Mouse (Mus musculus) heart, postnatal 0 days (tissue): Measurements from ENCODE around the gene Smok2a. TPM values are rescaled to one million over a fixed set of nuclear protein-coding genes. Genes with fewer than 3 reads are reported as not detected.
"Not testable (repeated sequence)": the region's sequence is repeated elsewhere in the genome, so short reads cannot be mapped to it uniquely, and the experiment has no call there.

Experiments used
- ATAC-seq: fragments of 200-750 bp; cut with Nextera tagmentation; 2 replicates; pipeline ENCODE4 v1.8.0; 2017; ENCODE audit warnings: low read depth, moderate number of reproducible peaks, moderate library complexity; ENCODE audit not compliant: insufficient read depth
- DNase-seq: peaks from one replicate; pipeline ENCODE4 v3.0.0-alpha.2; 2016; ENCODE audit warnings: low spot score
- H3K27ac ChIP-seq: fragments of 300-500 bp; sonication (generic); 2 replicates; pipeline ENCODE4 v1.5.1; 2014; ENCODE audit warnings: low read depth, mild to moderate bottlenecking
- H3K27me3 ChIP-seq: fragments of 300-500 bp; sonication (generic); 2 replicates; pipeline ENCODE4 v1.6.1; 2014; ENCODE audit warnings: low read length, mixed read lengths; ENCODE audit not compliant: control insufficient read depth, insufficient read depth
- H3K36me3 ChIP-seq: fragments of 300-500 bp; sonication (generic); replicated peaks from 2 replicates; pipeline ENCODE4 v1.6.1; 2014; ENCODE audit warnings: low read length, mixed read lengths; ENCODE audit not compliant: control insufficient read depth, insufficient read depth
- H3K4me1 ChIP-seq: fragments of 300-500 bp; sonication (generic); 2 replicates; pipeline ENCODE4 v1.6.1; 2014; ENCODE audit warnings: antibody characterized with exemption; ENCODE audit not compliant: control insufficient read depth, insufficient read depth
- H3K4me2 ChIP-seq: fragments of 300-500 bp; sonication (generic); 2 replicates; pipeline ENCODE4 v1.6.1; 2014; ENCODE audit warnings: low read depth, mild to moderate bottlenecking, low read length, moderate library complexity
- H3K4me3 ChIP-seq: fragments of 300-500 bp; sonication (generic); 2 replicates; pipeline ENCODE4 v1.5.1; 2014; ENCODE audit warnings: low read depth, low read length
- H3K9ac ChIP-seq: fragments of 300-500 bp; sonication (generic); replicated peaks from 2 replicates; pipeline ENCODE4 v1.6.1; 2014; ENCODE audit warnings: low read depth, low read length, mixed read lengths
- H3K9me3 ChIP-seq: fragments of 300-500 bp; sonication (generic); replicated peaks from 2 replicates; pipeline ENCODE4 v1.6.1; 2016; ENCODE audit warnings: low read length; ENCODE audit not compliant: control insufficient read depth
- CTCF ChIP-seq: IDR thresholded peaks from 2 replicates; pipeline ENCODE4 v1.5.1; 2016; ENCODE audit warnings: antibody characterized with exemption, control low read depth, low read depth
- EP300 ChIP-seq: IDR thresholded peaks from 2 replicates; pipeline ENCODE4 v1.6.1; 2016; ENCODE audit warnings: antibody characterized with exemption, low read depth
- WGBS: fragments of 180-500 bp; shearing (Covaris S2); extraction: QIAGEN DNeasy Blood & Tissue Kit; methylation state at CpG from one replicate; pipeline ENCODE4 v1.1.7; 2014; 5-methylcytosine and 5-hydroxymethylcytosine counted together
- polyA plus RNA-seq: library from polyadenylated mRNA; unstranded; fragments of >200 nt; fragmentation: Nextera tagmentation; extraction: Ambion mirVana; gene quantifications from 2 replicates; pipeline ENCODE4 v1.2.1, GENCODE M21; 2015
- total RNA-seq: library from RNA; depleted of rRNA; stranded (reverse); fragments of >200 nt; gene quantifications from 2 replicates; pipeline ENCODE4 v1.2.3, GENCODE M21; 2014; ENCODE audit warnings: low replicate concordance; rRNA removed

Gene Smok2a
- total RNA-seq (not detected in 2 replicates), polyA plus RNA-seq (not detected in 2 replicates)

GRCm38 (mm10) chr17:13220888-13221287 lies at the start of gene Smok2a:
TSS of gene Smok2a (plus strand) at chr17:13221188.
- H3K36me3 ChIP-seq = no peaks in the 10 kb centered on the region
- DNase-seq (no peak), ATAC-seq (no peak)
- no peak within 1 kb of the TSS for H3K4me3 ChIP-seq
- WGBS = 63% methylated on average over 3 of the region's 3 CpGs
- TF ChIP-seq CTCF (no peak), EP300 (no peak)
- H3K9ac ChIP-seq = no peak within 1 kb of the TSS
- H3K4me2 ChIP-seq = no peak within 1 kb of the TSS
- H3K9me3 ChIP-seq = peaks cover 81% of the 10 kb centered on the region
- H3K4me1 ChIP-seq = no peaks in the 10 kb centered on the region
- H3K27ac ChIP-seq = no peak within 1 kb of the TSS
- H3K27me3 ChIP-seq = no peaks in the 10 kb centered on the region

- H3K9ac ChIP-seq = not testable (repeated sequence)
Measured at GRCm38 (mm10) chr17:13173578-13173977, 47.4 kb upstream of the Smok2a start.

GRCm38 (mm10) chr17:13174029-13174428 lies 47.0 kb upstream of the Smok2a start:
- DNase-seq, H3K9ac ChIP-seq, H3K9me3 ChIP-seq, H3K36me3 ChIP-seq, H3K27me3 ChIP-seq, H3K27ac ChIP-seq, H3K4me3 ChIP-seq, ATAC-seq, H3K4me1 ChIP-seq, H3K4me2 ChIP-seq: not testable (repeated sequence)
- WGBS = 28% methylated on average over 1 of the region's 3 CpGs

More at GRCm38 (mm10) chr17:13173578-13173977, 47.4 kb upstream of the Smok2a start:
- H3K4me2 ChIP-seq, DNase-seq, H3K36me3 ChIP-seq, H3K27ac ChIP-seq, H3K27me3 ChIP-seq, H3K4me3 ChIP-seq, H3K4me1 ChIP-seq, H3K9me3 ChIP-seq, ATAC-seq: not testable (repeated sequence)
- 72% methylated on average over 6 of the region's 6 CpGs for WGBS

GRCm38 (mm10) chr17:13175609-13176008 lies 45.4 kb upstream of the Smok2a start:
- H3K9me3 ChIP-seq, H3K4me1 ChIP-seq, H3K27ac ChIP-seq, H3K27me3 ChIP-seq, H3K36me3 ChIP-seq, ATAC-seq, H3K4me2 ChIP-seq, H3K4me3 ChIP-seq, DNase-seq, H3K9ac ChIP-seq: not testable (repeated sequence)
- WGBS = no CpG with 5 or more reads among the region's 1 CpGs

- H3K9ac ChIP-seq, H3K4me2 ChIP-seq, H3K4me3 ChIP-seq, H3K4me1 ChIP-seq, H3K9me3 ChIP-seq, H3K27me3 ChIP-seq, H3K36me3 ChIP-seq, DNase-seq, H3K27ac ChIP-seq, ATAC-seq: not testable (repeated sequence)
- WGBS = 54% methylated on average over 1 of the region's 1 CpGs
Measured at GRCm38 (mm10) chr17:13177796-13178195, 43.2 kb upstream of the Smok2a start.

GRCm38 (mm10) chr17:13179021-13179420 lies 42.0 kb upstream of the Smok2a start:
- not testable (repeated sequence) for H3K4me1 ChIP-seq, H3K9me3 ChIP-seq, H3K4me3 ChIP-seq, H3K9ac ChIP-seq, H3K36me3 ChIP-seq, H3K27ac ChIP-seq, H3K27me3 ChIP-seq, ATAC-seq, H3K4me2 ChIP-seq, DNase-seq
- 75% methylated on average over 4 of the region's 4 CpGs for WGBS

GRCm38 (mm10) chr17:13180491-13180890 lies 40.5 kb upstream of the Smok2a start:
- not testable (repeated sequence) for DNase-seq, H3K27me3 ChIP-seq, H3K4me1 ChIP-seq, H3K36me3 ChIP-seq, H3K4me3 ChIP-seq, H3K9ac ChIP-seq, H3K4me2 ChIP-seq, ATAC-seq, H3K9me3 ChIP-seq, H3K27ac ChIP-seq
- 83% methylated on average over 5 of the region's 5 CpGs for WGBS

GRCm38 (mm10) chr17:13182712-13183111 lies 38.3 kb upstream of the Smok2a start:
- not testable (repeated sequence) for ATAC-seq, H3K9me3 ChIP-seq, H3K27me3 ChIP-seq, H3K4me2 ChIP-seq, H3K9ac ChIP-seq, H3K4me1 ChIP-seq, H3K4me3 ChIP-seq, DNase-seq, H3K27ac ChIP-seq, H3K36me3 ChIP-seq
- WGBS = 51% methylated on average over 2 of the region's 4 CpGs

- not testable (repeated sequence) for H3K27ac ChIP-seq, ATAC-seq, DNase-seq, H3K4me1 ChIP-seq, H3K27me3 ChIP-seq, H3K4me3 ChIP-seq, H3K9me3 ChIP-seq, H3K36me3 ChIP-seq, H3K9ac ChIP-seq, H3K4me2 ChIP-seq
- 78% methylated on average over 4 of the region's 5 CpGs for WGBS
Measured at GRCm38 (mm10) chr17:13184514-13184913, 36.5 kb upstream of the Smok2a start.
